Mouse (Mus musculus) gastrocnemius, adult 8-10 months (tissue): ENCODE data around the gene Fam213b. TPM values are rescaled to one million over a fixed set of nuclear protein-coding genes. Genes with fewer than 3 reads are reported as not detected.

Experiments used
- DNase-seq, 2 experiments: peaks; one replicate each; pipeline ENCODE4 v3.0.0; 2022; ENCODE audit warnings: low spot score in 2 of 2
- total RNA-seq, 4 experiments: library from RNA; stranded (reverse); gene quantifications; 2 replicates each; pipeline ENCODE4 v1.2.4; 2022

Fam213b gene
- total RNA-seq, 4 experiments from 2014 or later, result 84.8 to 99.7 (median 97.8) TPM

- DNase-seq, result no peak
Measured at GRCm38 (mm10) chr4:154922931-154923330, 24.0 kb upstream of the Fam213b start.

GRCm38 (mm10) chr4:154922291-154922690 lies 23.4 kb upstream of the Fam213b start:
- peak; percentile 48 to 52 for DNase-seq

GRCm38 (mm10) chr4:154916662-154917061 lies 17.7 kb upstream of the Fam213b start:
- DNase-seq, result no peak

- no peak for DNase-seq
Measured at GRCm38 (mm10) chr4:154915286-154915685, 16.4 kb upstream of the Fam213b start.

GRCm38 (mm10) chr4:154914707-154915106 lies 15.8 kb upstream of the Fam213b start:
- no peak for DNase-seq

- no peak for DNase-seq
Measured at GRCm38 (mm10) chr4:154914252-154914651, 15.3 kb upstream of the Fam213b start.

- no peak for DNase-seq
Measured at GRCm38 (mm10) chr4:154913845-154914244, 14.9 kb upstream of the Fam213b start.

GRCm38 (mm10) chr4:154911644-154912043 lies 12.7 kb upstream of the Fam213b start:
- no peak for DNase-seq

- DNase-seq, result no peak
Measured at GRCm38 (mm10) chr4:154910606-154911522, 11.9 kb upstream of the Fam213b start.

GRCm38 (mm10) chr4:154908490-154908889 lies 9.6 kb upstream of the Fam213b start:
- DNase-seq, result no peak

GRCm38 (mm10) chr4:154907833-154908232 lies 8.9 kb upstream of the Fam213b start:
- no peak for DNase-seq

- DNase-seq, result peak; percentile 40 to 43
Measured at GRCm38 (mm10) chr4:154904185-154905071, 5.5 kb upstream of the Fam213b start.

GRCm38 (mm10) chr4:154902371-154902770 lies 3.4 kb upstream of the Fam213b start:
- DNase-seq, result no peak

- DNase-seq, result peak; percentile 63 to 73
Measured at GRCm38 (mm10) chr4:154897676-154898465, 1.1 kb downstream of the Fam213b start.

- no peak for DNase-seq
Measured at GRCm38 (mm10) chr4:154895549-154895948, 3.4 kb downstream of the Fam213b start.

GRCm38 (mm10) chr4:154890887-154891286 lies 8.0 kb downstream of the Fam213b start:
- no peak for DNase-seq

- DNase-seq, result no peak
Measured at GRCm38 (mm10) chr4:154887593-154888250, 11.2 kb downstream of the Fam213b start.

- DNase-seq, result no peak
Measured at GRCm38 (mm10) chr4:154886876-154887592, 11.9 kb downstream of the Fam213b start.

- no peak for DNase-seq
Measured at GRCm38 (mm10) chr4:154885416-154885815, 13.5 kb downstream of the Fam213b start.
